Mouse (Mus musculus): Measurements from ENCODE around the gene Sh3rf1.

Sh3rf1 gene

GRCm38 (mm10) chr8:61223283-61223682 lies 389 bp upstream of the Sh3rf1 start:
- no peak for DNase-seq (ENCODE audit: low spot score)

GRCm38 (mm10) chr8:61224380-61225092 lies 864 bp downstream of the Sh3rf1 start:
- peak; percentile 72 for DNase-seq (ENCODE audit: low spot score)

GRCm38 (mm10) chr8:61225581-61226395 lies 2.1 kb downstream of the Sh3rf1 start:
- no peak for DNase-seq (ENCODE audit: low spot score)

GRCm38 (mm10) chr8:61226632-61227031 lies 3.0 kb downstream of the Sh3rf1 start:
- DNase-seq (ENCODE audit: low spot score): no peak

GRCm38 (mm10) chr8:61228678-61229077 lies 5.0 kb downstream of the Sh3rf1 start:
- no peak for DNase-seq (ENCODE audit: low spot score)

GRCm38 (mm10) chr8:61229511-61230195 lies 6.0 kb downstream of the Sh3rf1 start:
- DNase-seq (ENCODE audit: low spot score): no peak

- DNase-seq (ENCODE audit: low spot score): no peak
Observed at GRCm38 (mm10) chr8:61230881-61231755, 7.4 kb downstream of the Sh3rf1 start.

- no peak for DNase-seq (ENCODE audit: low spot score)
Observed at GRCm38 (mm10) chr8:61235499-61235898, 11.8 kb downstream of the Sh3rf1 start.

- DNase-seq (ENCODE audit: low spot score): no peak
Observed at GRCm38 (mm10) chr8:61236506-61237268, 13.0 kb downstream of the Sh3rf1 start.

- no peak for DNase-seq (ENCODE audit: low spot score)
Observed at GRCm38 (mm10) chr8:61239576-61239975, 15.9 kb downstream of the Sh3rf1 start.

GRCm38 (mm10) chr8:61241229-61241628 lies 17.6 kb downstream of the Sh3rf1 start:
- DNase-seq (ENCODE audit: low spot score): peak; percentile 39

- no peak for DNase-seq (ENCODE audit: low spot score)
Observed at GRCm38 (mm10) chr8:61242896-61243295, 19.2 kb downstream of the Sh3rf1 start.

- DNase-seq (ENCODE audit: low spot score): no peak
Observed at GRCm38 (mm10) chr8:61243491-61243890, 19.8 kb downstream of the Sh3rf1 start.

GRCm38 (mm10) chr8:61244157-61244556 lies 20.5 kb downstream of the Sh3rf1 start:
- DNase-seq (ENCODE audit: low spot score): no peak

- peak; percentile 68 for DNase-seq (ENCODE audit: low spot score)
Observed at GRCm38 (mm10) chr8:61247270-61248025, 23.8 kb downstream of the Sh3rf1 start.

GRCm38 (mm10) chr8:61249511-61249910 lies 25.8 kb downstream of the Sh3rf1 start:
- DNase-seq (ENCODE audit: low spot score): no peak

GRCm38 (mm10) chr8:61254196-61254595 lies 30.5 kb downstream of the Sh3rf1 start:
- no peak for DNase-seq (ENCODE audit: low spot score)

- DNase-seq (ENCODE audit: low spot score): no peak
Observed at GRCm38 (mm10) chr8:61258828-61259227, 35.2 kb downstream of the Sh3rf1 start.

GRCm38 (mm10) chr8:61259526-61259925 lies 35.9 kb downstream of the Sh3rf1 start:
- no peak for DNase-seq (ENCODE audit: low spot score)

- no peak for DNase-seq (ENCODE audit: low spot score)
Observed at GRCm38 (mm10) chr8:61260530-61260929, 36.9 kb downstream of the Sh3rf1 start.
